Mouse (Mus musculus) small intestine, adult 10 weeks (tissue): ENCODE measurements around the gene Dock11. TPM values are rescaled to one million over a fixed set of nuclear protein-coding genes. Genes with fewer than 3 reads are reported as not detected.

Experiments used
- polyA plus RNA-seq: library from polyadenylated mRNA; stranded (reverse); fragments of 350-450 nt; fragmentation: Illumina TruSeq; extraction: RNeasy Lipid Tissue Mini Kit (QIAGEN cat#74804); gene quantifications from one replicate; pipeline ENCODE4 v1.2.3, GENCODE M21; 2014; ENCODE audit warnings: low replicate concordance

The Dock11 gene
- 46.6 TPM for polyA plus RNA-seq

GRCm38 (mm10) chrX:35888087-35888895 is at the start of gene Dock11:
Dock11 (plus strand) TSS chrX:35888832.

GRCm38 (mm10) chrX:36111622-36112421 is 223.2 kb downstream of the Dock11 start, which contains the start of gene Il13ra1:
Il13ra1 (plus strand) TSS chrX:36112110.

Other genes starting within 250 kb of the Dock11 start
- gene Il13ra1, start 223.3 kb downstream of the Dock11 start, polyA plus RNA-seq = 539 TPM